Mouse (Mus musculus) hindbrain, embryonic 14.5 days (tissue): ENCODE data around the gene Cldn17. TPM values are rescaled to one million over a fixed set of nuclear protein-coding genes. Genes with fewer than 3 reads are reported as not detected.

Source experiments
- ATAC-seq: fragments of 200-750 bp; cut with Nextera tagmentation; 2 replicates; pipeline ENCODE4 v1.8.0; 2017; ENCODE audit warnings: moderate number of reproducible peaks, mild to moderate bottlenecking, moderate TSS enrichment, moderate library complexity; ENCODE audit not compliant: low FRiP score
- DNase-seq: peaks from one replicate; pipeline ENCODE4 v3.0.0-alpha.2; 2015; ENCODE audit warnings: low spot score
- H3K27ac ChIP-seq: fragments of 300-500 bp; sonication (generic); 2 replicates; pipeline ENCODE4 v1.5.1; 2014; ENCODE audit warnings: mild to moderate bottlenecking, moderate library complexity
- H3K27me3 ChIP-seq: fragments of 300-500 bp; sonication (generic); 2 replicates; pipeline ENCODE4 v1.6.1; 2014; ENCODE audit warnings: mild to moderate bottlenecking, low read length, mixed read lengths; ENCODE audit not compliant: control insufficient read depth, insufficient read depth
- H3K36me3 ChIP-seq: fragments of 300-500 bp; sonication (generic); replicated peaks from 2 replicates; pipeline ENCODE4 v1.6.1; 2014; ENCODE audit not compliant: control insufficient read depth, insufficient read depth
- H3K4me1 ChIP-seq: fragments of 300-500 bp; sonication (generic); replicated peaks from 2 replicates; pipeline ENCODE4 v1.6.1; 2014; ENCODE audit warnings: antibody characterized with exemption, low read length, mixed read lengths; ENCODE audit not compliant: control insufficient read depth, insufficient read depth
- H3K4me2 ChIP-seq: fragments of 300-500 bp; sonication (generic); replicated peaks from 2 replicates; pipeline ENCODE4 v1.6.1; 2014; ENCODE audit warnings: mild to moderate bottlenecking, moderate library complexity
- H3K4me3 ChIP-seq: fragments of 300-500 bp; sonication (generic); replicated peaks from 2 replicates; pipeline ENCODE4 v1.5.1; 2014; ENCODE audit warnings: mild to moderate bottlenecking, low read length
- H3K9ac ChIP-seq: fragments of 300-500 bp; sonication (generic); 2 replicates; pipeline ENCODE4 v1.6.1; 2014
- H3K9me3 ChIP-seq: fragments of 300-500 bp; sonication (generic); 2 replicates; pipeline ENCODE4 v1.6.1; 2016; ENCODE audit warnings: low read length; ENCODE audit not compliant: control insufficient read depth
- WGBS: fragments of 180-500 bp; shearing (Covaris S2); extraction: QIAGEN DNeasy Blood & Tissue Kit; methylation state at CpG from one replicate; pipeline ENCODE4 v1.1.7; 2014; 5-methylcytosine and 5-hydroxymethylcytosine counted together
- polyA plus RNA-seq: library from polyadenylated mRNA; unstranded; fragments of >200 nt; fragmentation: Nextera tagmentation; extraction: Ambion mirVana; gene quantifications from 2 replicates; pipeline ENCODE4 v1.2.1, GENCODE M21; 2014

Cldn17 gene
- not detected in 2 replicates for polyA plus RNA-seq

GRCm38 (mm10) chr16:88506878-88507277 lies at the start of gene Cldn17:
Cldn17 (minus strand) TSS chr16:88506978.
- Histone ChIP-seq H3K27me3 (no peaks in the 10 kb centered on the region), H3K9ac (no peak within 1 kb of the TSS), H3K4me1 (no peaks in the 10 kb centered on the region), H3K4me3 (no peak within 1 kb of the TSS), H3K27ac (no peak within 1 kb of the TSS), H3K4me2 (no peak within 1 kb of the TSS), H3K36me3 (no peaks in the 10 kb centered on the region), H3K9me3 (no peaks in the 10 kb centered on the region)
- 94% methylated on average over 6 of the region's 6 CpGs for WGBS
- DNase-seq: no peak
- no peak for ATAC-seq

GRCm38 (mm10) chr16:88542488-88542887 lies 35.7 kb upstream of the Cldn17 start:
- Histone ChIP-seq H3K27ac (no peak overlapping the region), H3K9ac (no peak overlapping the region), H3K36me3 (no peaks in the 10 kb centered on the region), H3K4me2 (no peak overlapping the region), H3K27me3 (no peaks in the 10 kb centered on the region), H3K9me3 (no peaks in the 10 kb centered on the region), H3K4me1 (no peaks in the 10 kb centered on the region), H3K4me3 (no peak overlapping the region)
- ATAC-seq (no peak), DNase-seq (peak; percentile 47)
- 53% methylated on average over 6 of the region's 6 CpGs for WGBS

DNA sequence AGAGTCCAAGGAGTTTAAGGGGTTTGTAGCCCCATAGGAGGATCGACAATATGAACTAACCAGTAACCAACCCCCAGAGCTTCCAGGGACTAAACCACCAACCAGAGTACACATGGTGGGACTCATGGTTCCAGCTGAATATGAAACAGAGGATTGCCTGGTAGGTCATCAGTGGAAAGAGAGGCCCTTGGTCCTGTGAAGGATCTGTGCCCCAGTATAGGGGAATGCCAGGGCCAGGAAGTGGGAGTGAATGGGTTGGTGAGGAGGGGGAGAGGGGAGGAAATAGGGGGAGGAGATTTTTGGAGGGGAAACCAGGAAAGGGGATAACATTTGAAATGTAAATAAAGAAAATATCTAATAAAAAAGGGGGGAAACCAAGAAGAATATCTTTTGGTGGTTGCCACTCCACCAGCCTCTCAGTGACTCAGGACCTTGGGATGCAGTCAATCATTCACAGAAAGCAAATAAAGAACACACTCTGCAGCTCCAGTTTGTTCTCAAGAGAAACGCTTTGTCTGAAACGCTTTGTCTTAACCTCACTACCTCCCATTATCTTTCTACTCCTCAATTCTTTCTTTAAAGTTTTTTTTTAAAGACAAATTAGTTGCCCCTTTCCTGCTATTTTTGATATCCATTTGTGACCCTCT lies 33.2 kb upstream of the Cldn17 start:
- Histone ChIP-seq H3K4me3 (no peak overlapping the region), H3K9ac (no peak overlapping the region), H3K27ac (no peak overlapping the region), H3K9me3 (no peaks in the 10 kb centered on the region), H3K27me3 (no peaks in the 10 kb centered on the region), H3K36me3 (no peaks in the 10 kb centered on the region), H3K4me2 (no peak overlapping the region), H3K4me1 (no peaks in the 10 kb centered on the region)
- ATAC-seq: no peak
- 56% methylated on average over 3 of the region's 3 CpGs for WGBS
- DNase-seq: no peak

- Histone ChIP-seq H3K4me1 (no peaks in the 10 kb centered on the region), H3K4me2 (no peak overlapping the region), H3K9me3 (0 out of 2 replicates have a peak, but pooled peaks cover 3% of the 10 kb centered on the region), H3K27ac (no peak overlapping the region), H3K27me3 (no peaks in the 10 kb centered on the region), H3K4me3 (no peak overlapping the region), H3K36me3 (no peaks in the 10 kb centered on the region), H3K9ac (no peak overlapping the region)
- ATAC-seq (no peak), DNase-seq (no peak)
Observed at GRCm38 (mm10) chr16:88511348-88511747, 4.6 kb upstream of the Cldn17 start.

GRCm38 (mm10) chr16:88508150-88508549 lies 1.4 kb upstream of the Cldn17 start:
- Histone ChIP-seq H3K4me3 (no peak overlapping the region), H3K36me3 (no peaks in the 10 kb centered on the region), H3K9ac (no peak overlapping the region), H3K4me2 (no peak overlapping the region), H3K27ac (no peak overlapping the region), H3K4me1 (no peaks in the 10 kb centered on the region), H3K27me3 (no peaks in the 10 kb centered on the region), H3K9me3 (0 out of 2 replicates have a peak, but pooled peaks cover 3% of the 10 kb centered on the region)
- ATAC-seq (no peak), DNase-seq (no peak)
- 70% methylated on average over 4 of the region's 4 CpGs for WGBS

- no peak overlapping the region for H3K9ac ChIP-seq
- no peaks in the 10 kb centered on the region for H3K27me3 ChIP-seq
- 93% methylated on average over 11 of the region's 11 CpGs for WGBS
- ATAC-seq (no peak), DNase-seq (no peak)
- no peaks in the 10 kb centered on the region for H3K9me3 ChIP-seq
- H3K4me1 ChIP-seq: no peaks in the 10 kb centered on the region
- H3K27ac ChIP-seq: no peak overlapping the region
- no peak overlapping the region for H3K4me2 ChIP-seq
- no peak overlapping the region for H3K4me3 ChIP-seq
- H3K36me3 ChIP-seq: no peaks in the 10 kb centered on the region
Observed at GRCm38 (mm10) chr16:88506338-88506737, 440 bp downstream of the Cldn17 start.

- no peak overlapping the region for H3K27ac ChIP-seq
- ATAC-seq: no peak
- no peaks in the 10 kb centered on the region for H3K36me3 ChIP-seq
- no peak overlapping the region for H3K4me3 ChIP-seq
- no peaks in the 10 kb centered on the region for H3K9me3 ChIP-seq
- H3K4me2 ChIP-seq: no peak overlapping the region
- DNase-seq: no peak
- no peak overlapping the region for H3K9ac ChIP-seq
- no peaks in the 10 kb centered on the region for H3K4me1 ChIP-seq
- H3K27me3 ChIP-seq: no peaks in the 10 kb centered on the region
Observed at GRCm38 (mm10) chr16:88488096-88488495, 18.7 kb downstream of the Cldn17 start.

DNA sequence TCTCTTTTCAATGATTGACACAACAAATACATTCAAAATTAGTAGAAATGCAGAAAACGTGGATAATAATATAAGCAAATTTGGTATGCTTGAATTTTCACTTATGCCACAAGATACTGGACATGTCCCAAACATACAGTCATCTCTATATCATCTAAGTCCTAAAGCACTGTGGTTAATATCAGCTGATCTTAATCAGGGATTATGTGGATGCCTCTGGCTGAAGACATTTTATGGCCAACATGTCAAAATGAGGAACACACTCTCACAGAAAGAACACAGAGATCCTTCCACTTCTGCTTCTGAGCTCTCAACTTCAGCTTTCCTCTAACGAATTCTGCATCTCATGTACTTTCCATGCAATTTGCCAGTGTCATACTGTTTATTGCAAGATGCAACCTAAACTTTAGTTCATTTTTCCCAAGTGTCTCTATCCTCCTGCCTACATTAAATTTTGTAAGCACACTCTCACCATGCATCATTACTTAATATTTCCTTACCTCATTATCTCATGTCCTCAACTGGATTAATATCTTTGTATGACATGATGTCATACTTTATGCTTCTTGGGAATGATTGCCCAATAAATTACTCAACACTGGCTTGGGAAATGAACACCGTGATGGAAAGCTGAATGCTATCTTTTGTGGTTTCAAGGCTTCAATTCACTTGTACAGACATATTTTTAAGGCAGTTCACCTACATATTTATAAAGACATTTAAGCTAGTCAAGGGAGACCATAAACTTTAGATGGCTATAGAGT lies 26.6 kb downstream of the Cldn17 start:
- no peaks in the 10 kb centered on the region for H3K27me3 ChIP-seq
- H3K36me3 ChIP-seq: no peaks in the 10 kb centered on the region
- H3K4me2 ChIP-seq: no peak overlapping the region
- no peak overlapping the region for H3K4me3 ChIP-seq
- whole genome bisulfite sequencing: 80% methylated on average over 3 of the region's 3 CpGs
- H3K9me3 ChIP-seq: no peaks in the 10 kb centered on the region
- H3K9ac ChIP-seq: no peak overlapping the region
- no peak overlapping the region for H3K27ac ChIP-seq
- DNase-seq (no peak), ATAC-seq (no peak)
- no peaks in the 10 kb centered on the region for H3K4me1 ChIP-seq

DNA sequence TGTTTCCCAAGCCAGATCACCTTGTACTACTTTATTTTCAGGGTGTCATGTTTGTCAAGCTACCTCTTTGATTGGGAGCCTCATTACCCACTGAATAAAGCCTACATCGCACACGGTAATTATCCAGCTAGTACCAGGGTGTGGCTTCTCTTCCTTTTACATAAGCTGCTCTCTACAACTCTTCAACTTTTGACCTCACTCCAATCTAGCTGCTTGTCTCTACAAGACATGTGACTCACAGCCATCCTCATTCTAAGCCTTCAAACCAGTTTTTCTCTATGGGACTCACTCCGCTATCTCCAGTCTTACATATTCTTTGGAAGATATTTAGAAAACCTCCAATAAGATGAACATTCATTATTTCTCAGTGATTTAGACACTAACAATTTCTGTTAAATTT lies 43.5 kb downstream of the Cldn17 start:
- Histone ChIP-seq H3K9me3 (no peaks in the 10 kb centered on the region), H3K27me3 (no peaks in the 10 kb centered on the region), H3K4me3 (no peak overlapping the region), H3K27ac (no peak overlapping the region), H3K4me2 (no peak overlapping the region), H3K4me1 (no peaks in the 10 kb centered on the region), H3K9ac (no peak overlapping the region), H3K36me3 (no peaks in the 10 kb centered on the region)
- no peak for ATAC-seq
- 85% methylated on average over 3 of the region's 3 CpGs for WGBS
- DNase-seq: no peak
